Mouse (Mus musculus) MEL (cell line): ENCODE results near the gene Ttc17.

Experiments used
- CTCF ChIP-seq, 3 experiments: IDR thresholded peaks in 2 of 3; conservative IDR thresholded peaks in 1 of 3; 2 replicates each; pipeline ENCODE4 v1.5.1; 2011 to 2012; ENCODE audit warnings: low read length in 3 of 3, low read depth in 2 of 3, mild to moderate bottlenecking in 2 of 3, improper control_type of control experiment in 1 of 3, inconsistent platforms in 1 of 3, mixed read lengths in 1 of 3, moderate library complexity in 1 of 3; ENCODE audit not compliant: control insufficient read depth in 1 of 3, insufficient read depth in 1 of 3, poor library complexity in 1 of 3, severe bottlenecking in 1 of 3
- E2F4 ChIP-seq: IDR thresholded peaks from 2 replicates; pipeline ENCODE4 v1.6.1; 2011; ENCODE audit warnings: low read depth, low read length, improper control_type of control experiment, borderline replicate concordance
- GABPA ChIP-seq: IDR thresholded peaks from 2 replicates; pipeline ENCODE4 v1.6.1; 2012; ENCODE audit warnings: low read depth, mild to moderate bottlenecking, inconsistent platforms, low read length, improper control_type of control experiment, moderate library complexity
- GATA1 ChIP-seq: IDR thresholded peaks from 2 replicates; pipeline ENCODE4 v1.6.1; 2011; ENCODE audit warnings: low read depth, low read length, improper control_type of control experiment
- JUND ChIP-seq: IDR thresholded peaks from 2 replicates; pipeline ENCODE4 v1.6.1; 2011; ENCODE audit warnings: low read depth, mild to moderate bottlenecking, improper control_type of control experiment, low read length
- TCF12 ChIP-seq: IDR thresholded peaks from 2 replicates; pipeline ENCODE4 v1.6.1; 2014; ENCODE audit warnings: low read depth, mild to moderate bottlenecking, inconsistent platforms, low read length, improper control_type of control experiment, moderate library complexity
- UBTF ChIP-seq: IDR thresholded peaks from 2 replicates; pipeline ENCODE4 v1.6.1; 2012; ENCODE audit warnings: low read depth, mild to moderate bottlenecking, inconsistent platforms, low read length, improper control_type of control experiment, moderate library complexity, borderline replicate concordance; ENCODE audit not compliant: insufficient read depth

DNA sequence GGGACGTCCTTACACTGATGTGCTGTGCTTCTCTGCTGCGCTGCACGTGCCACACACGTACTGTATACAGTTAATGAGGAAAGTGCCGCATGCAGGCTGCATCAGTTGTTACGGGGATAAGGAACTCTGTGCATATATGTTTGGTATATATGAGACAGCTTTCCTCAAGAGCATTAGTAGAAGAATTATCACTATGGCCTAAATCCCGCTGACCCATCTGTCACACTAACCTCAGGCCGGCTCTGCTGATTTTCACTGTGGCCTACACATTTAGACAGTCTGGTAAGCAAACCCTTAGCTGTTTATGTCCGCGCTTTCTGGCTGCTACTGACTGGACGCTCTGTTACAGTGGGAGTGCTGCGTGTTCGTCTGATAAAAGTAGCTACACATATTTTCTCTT is 77.2 kb downstream of the Ttc17 start:
- TF ChIP-seq UBTF (no peak), JUND (no peak), CTCF (IDR thresholded peaks at IDR 0.05 in 2 of 3, conservative IDR thresholded peaks at IDR 0.05 in 1 of 3; ENCODE audit: control insufficient read depth in 1 of 3, insufficient read depth in 1 of 3, low read depth in 2 of 3, low read length in 3 of 3, poor library complexity in 1 of 3, severe bottlenecking in 1 of 3) (no peak), TCF12 (no peak), GATA1 (no peak), GABPA (no peak), E2F4 (no peak)
